8 mouse cellular contexts compared by ENCODE assay signal in genomic region chr17:4907181-4907752, GRCm38 (mm10).
A peak's percentile ranks its signal among the peaks of the same experiment; 100 is the strongest.
DNase-seq lines count a peak whose midpoint lies in the region; ATAC-seq and TF ChIP-seq lines count a peak whose summit lies in the region.

No protein-coding gene starts in this region.

- no peaks in the 10 kb centered on the region for H3K36me3 ChIP-seq in erythroblast, embryonic 14.5 days (ENCODE audit: control insufficient read depth)
- H3K36me3 ChIP-seq in embryonic facial prominence, embryonic 12.5 days = no peaks in the 10 kb centered on the region
- H3K36me3 ChIP-seq in lung, embryonic 16.5 days (ENCODE audit: control insufficient read depth, insufficient read depth, low read length) = no peaks in the 10 kb centered on the region

- H3K4me1 ChIP-seq in erythroblast, embryonic 14.5 days (ENCODE audit: control insufficient read depth) = peaks cover 11% of the 10 kb centered on the region
- peaks cover 3% of the 10 kb centered on the region; the same call in 1 of the 2 replicates for H3K4me1 ChIP-seq in embryonic facial prominence, embryonic 12.5 days
- H3K4me1 ChIP-seq in lung, embryonic 16.5 days (replicated peaks; ENCODE audit: control insufficient read depth, insufficient read depth, low read length) = no peaks in the 10 kb centered on the region

- DNase-seq in adrenal gland, postnatal 10 days = peak; percentile 61
- DNase-seq in heart, postnatal 4 days = peak; percentile 52
- DNase-seq in layer of hippocampus, adult 2 months (ENCODE audit: low spot score in 2 of 2) = peak; percentile 37 to 38
- DNase-seq in right cerebral cortex, postnatal 14 days = peak; percentile 42

- H3K9ac ChIP-seq in embryonic facial prominence, embryonic 12.5 days = 0 out of 2 replicates have a peak overlapping the region, but pooled peaks have one; percentile 27
- H3K9ac ChIP-seq in lung, embryonic 16.5 days (ENCODE audit: low read length) = peak overlapping the region; percentile 87

- H3K27me3 ChIP-seq in erythroblast, embryonic 14.5 days (ENCODE audit: control insufficient read depth) = peaks cover 22% of the 10 kb centered on the region
- H3K27me3 ChIP-seq in embryonic facial prominence, embryonic 12.5 days = no peaks in the 10 kb centered on the region
- no peaks in the 10 kb centered on the region for H3K27me3 ChIP-seq in lung, embryonic 16.5 days (ENCODE audit: control insufficient read depth, insufficient read depth, low read depth, low read length)

- peak overlapping the region; percentile 45 for H3K4me3 ChIP-seq in erythroblast, embryonic 14.5 days (replicated peaks)
- H3K4me3 ChIP-seq in embryonic facial prominence, embryonic 12.5 days = peak overlapping the region; percentile 39
- H3K4me3 ChIP-seq in layer of hippocampus, adult 2 months = peak overlapping the region; percentile 64
- H3K4me3 ChIP-seq in lung, embryonic 16.5 days (ENCODE audit: low read length) = peak overlapping the region; percentile 66

- peak; percentile 52 for TF ChIP-seq CTCF in layer of hippocampus, adult 2 months (conservative IDR thresholded peaks at IDR 0.05)

- ATAC-seq in erythroblast, adult 5-6 weeks (replicated peaks; ENCODE audit: low FRiP score, poor library complexity, severe bottlenecking) = no peak
- ATAC-seq in embryonic facial prominence, embryonic 12.5 days (ENCODE audit: insufficient number of reproducible peaks, insufficient read depth, low FRiP score, low TSS enrichment) = peak; percentile 64; the same call in 1 of the 2 replicates
- ATAC-seq in lung, embryonic 16.5 days (ENCODE audit: low read depth) = peak; percentile 44; the same call in 1 of the 2 replicates

- H3K4me2 ChIP-seq in embryonic facial prominence, embryonic 12.5 days (replicated peaks) = peak overlapping the region; percentile 63
- H3K4me2 ChIP-seq in lung, embryonic 16.5 days (ENCODE audit: low read depth, low read length) = peak overlapping the region; percentile 76

- no peaks in the 10 kb centered on the region for H3K9me3 ChIP-seq in erythroblast, embryonic 14.5 days (ENCODE audit: control insufficient read depth, low read length)
- H3K9me3 ChIP-seq in embryonic facial prominence, embryonic 12.5 days = no peaks in the 10 kb centered on the region
- no peaks in the 10 kb centered on the region for H3K9me3 ChIP-seq in lung, embryonic 16.5 days (ENCODE audit: control insufficient read depth, low read length)

- 0% methylated on average over 12 of the region's 14 CpGs for WGBS in embryonic facial prominence, embryonic 12.5 days
- under 1% methylated on average over 12 of the region's 14 CpGs for WGBS in lung, embryonic 16.5 days

- peak overlapping the region; percentile 98 for H3K27ac ChIP-seq in embryonic facial prominence, embryonic 12.5 days
- H3K27ac ChIP-seq in layer of hippocampus, adult 2 months = peak overlapping the region; percentile 99
- H3K27ac ChIP-seq in lung, embryonic 16.5 days (ENCODE audit: low read length) = peak overlapping the region; percentile 96
